Mouse (Mus musculus): Measurements from ENCODE around the gene Rassf9.

The Rassf9 gene

DNA sequence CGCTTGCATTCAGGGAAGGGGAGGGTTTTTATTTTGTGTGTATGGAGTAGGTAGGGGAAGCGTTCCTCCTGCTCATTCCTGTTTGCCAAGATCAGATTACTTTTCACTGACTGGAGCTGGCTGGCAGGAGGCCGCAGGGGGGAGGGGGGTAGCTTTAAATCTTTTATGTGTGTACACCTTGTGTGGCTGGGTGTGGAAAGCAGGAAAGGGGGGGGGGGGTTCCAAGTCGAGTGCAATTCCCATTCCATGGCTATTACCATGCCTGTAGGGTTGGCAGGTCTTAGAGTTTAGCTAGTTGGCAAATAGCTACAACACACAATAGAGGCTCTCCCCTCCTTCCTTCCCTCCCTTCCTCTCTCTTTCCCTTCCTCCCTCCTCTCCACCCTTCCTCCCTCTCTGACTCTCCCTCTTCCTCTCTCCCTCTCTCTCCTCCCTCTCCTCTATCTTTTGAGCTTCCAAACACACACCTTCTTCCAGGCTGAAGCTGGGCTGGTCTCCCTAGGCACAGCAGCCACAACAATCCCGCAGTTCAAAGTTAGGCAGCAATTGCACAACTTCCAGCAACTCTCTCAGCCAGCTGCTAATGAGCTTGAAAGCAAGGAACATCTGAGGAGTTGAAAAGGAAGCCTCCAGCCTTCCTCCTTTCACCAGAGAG, at the start of gene Rassf9:
Gene Rassf9 (plus strand): TSS at position 416 of the 655 bp plus-strand sequence.
- ATAC-seq (ENCODE audit: insufficient number of reproducible peaks, low FRiP score, low TSS enrichment) = no peak

- ATAC-seq (ENCODE audit: insufficient number of reproducible peaks, low FRiP score, low TSS enrichment) = no peak
These were observed 42.6 kb upstream of the Rassf9 start for GRCm38 (mm10) chr10:102469412-102469811.

DNA sequence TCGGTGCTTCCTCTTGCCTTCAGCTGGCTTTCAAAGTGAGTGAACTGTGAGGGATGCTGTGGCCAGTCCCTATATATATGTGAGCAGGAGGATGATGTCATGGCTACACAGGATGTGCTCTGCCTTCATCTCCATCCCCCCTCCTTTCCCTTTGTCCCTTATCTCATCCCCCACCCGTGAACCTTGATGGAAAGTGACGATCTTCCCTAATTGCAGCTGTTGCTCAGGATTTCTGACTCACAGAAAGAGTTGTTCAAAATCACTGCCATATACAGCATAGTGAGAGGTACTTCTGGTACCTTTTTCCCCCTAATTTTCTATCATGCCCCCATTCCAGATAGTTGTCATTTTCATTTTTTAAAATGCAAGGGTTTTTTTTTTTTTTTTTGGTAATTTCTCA, 21.6 kb upstream of the Rassf9 start, which contains the start of gene Nts:
Gene Nts (minus strand): TSS at position 101 of the 400 bp plus-strand sequence.
- no peak for ATAC-seq (ENCODE audit: insufficient number of reproducible peaks, low FRiP score, low TSS enrichment)

DNA sequence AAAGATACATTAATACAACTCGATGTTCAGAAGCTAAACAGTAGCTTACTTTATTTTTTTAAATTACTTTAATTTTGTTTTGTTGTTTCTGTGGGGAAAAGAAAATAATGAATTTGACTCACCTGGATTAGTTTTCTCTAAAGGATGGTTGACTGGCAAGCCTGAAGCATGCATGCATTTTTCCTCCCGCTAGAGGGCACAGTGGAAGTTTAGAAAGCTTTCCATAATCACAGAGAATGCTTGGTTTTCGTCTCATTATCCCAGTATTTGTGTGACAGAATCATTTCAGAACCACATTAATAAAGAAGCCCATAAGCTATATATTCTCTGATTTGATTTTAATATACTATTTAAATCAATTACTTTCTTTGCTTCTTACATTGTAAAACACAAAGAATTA, 20.2 kb upstream of the Rassf9 start:
- no peak for ATAC-seq (ENCODE audit: insufficient number of reproducible peaks, low FRiP score, low TSS enrichment)

GRCm38 (mm10) chr10:102498754-102499153, 13.3 kb upstream of the Rassf9 start:
- no peak for ATAC-seq (ENCODE audit: insufficient number of reproducible peaks, low FRiP score, low TSS enrichment)

GRCm38 (mm10) chr10:102507386-102507785, 4.6 kb upstream of the Rassf9 start:
- ATAC-seq (ENCODE audit: insufficient number of reproducible peaks, low FRiP score, low TSS enrichment) = no peak

DNA sequence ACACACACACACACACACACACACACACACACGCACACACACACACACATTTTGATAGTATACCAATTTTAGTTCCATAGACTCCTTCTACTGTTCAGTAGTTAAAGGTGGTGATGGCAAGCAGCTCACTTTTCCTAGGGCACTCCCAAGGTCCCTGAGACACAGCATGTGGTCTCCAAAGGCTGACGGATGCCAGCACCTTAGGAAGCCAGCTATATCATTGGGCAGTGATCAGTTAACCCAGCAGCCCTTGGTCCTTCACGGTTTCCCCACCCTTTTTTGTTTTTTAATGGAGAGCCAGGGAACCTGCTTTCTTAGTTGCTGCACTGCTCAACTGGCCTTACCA, 588 bp upstream of the Rassf9 start:
- no peak for ATAC-seq (ENCODE audit: insufficient number of reproducible peaks, low FRiP score, low TSS enrichment)

DNA sequence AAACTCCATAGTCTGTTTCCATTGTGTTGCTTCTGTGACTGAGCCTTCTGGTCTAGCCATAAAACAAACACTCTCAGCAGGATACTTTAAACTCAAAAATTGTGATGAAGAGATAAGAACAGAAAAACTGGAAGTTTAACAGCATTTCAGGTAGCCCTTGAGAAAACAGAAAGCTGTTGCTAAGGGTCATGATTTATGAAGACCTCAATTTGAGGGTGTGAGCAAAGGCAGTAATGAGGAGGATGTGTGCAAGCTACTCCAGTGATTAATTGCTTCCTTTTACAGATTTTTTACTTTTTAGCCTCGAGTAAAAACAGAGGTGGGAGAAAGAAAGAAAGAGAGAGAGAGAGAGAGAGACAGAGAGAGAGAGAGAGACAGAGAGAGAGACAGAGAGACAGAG, 2.1 kb downstream of the Rassf9 start:
- no peak for ATAC-seq (ENCODE audit: insufficient number of reproducible peaks, low FRiP score, low TSS enrichment)

DNA sequence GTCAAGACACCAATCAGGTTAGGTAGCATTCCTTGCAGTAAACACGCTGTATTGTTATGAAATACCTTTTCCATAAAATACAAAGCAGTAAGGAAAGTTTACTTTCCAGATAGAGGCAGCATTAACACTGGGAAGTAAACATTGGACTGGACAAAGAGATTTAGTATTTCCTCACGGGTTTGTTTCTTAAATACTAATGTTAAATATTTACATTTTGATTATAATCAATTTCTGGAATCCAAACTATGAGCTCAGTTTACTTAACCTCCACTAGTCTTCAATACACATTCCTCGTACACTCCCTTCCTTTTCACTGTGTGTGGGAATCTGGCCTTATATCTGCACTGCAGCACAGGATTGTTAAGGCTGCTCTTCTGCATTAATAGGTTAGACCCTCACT, 15.9 kb downstream of the Rassf9 start:
- no peak for ATAC-seq (ENCODE audit: insufficient number of reproducible peaks, low FRiP score, low TSS enrichment)

DNA sequence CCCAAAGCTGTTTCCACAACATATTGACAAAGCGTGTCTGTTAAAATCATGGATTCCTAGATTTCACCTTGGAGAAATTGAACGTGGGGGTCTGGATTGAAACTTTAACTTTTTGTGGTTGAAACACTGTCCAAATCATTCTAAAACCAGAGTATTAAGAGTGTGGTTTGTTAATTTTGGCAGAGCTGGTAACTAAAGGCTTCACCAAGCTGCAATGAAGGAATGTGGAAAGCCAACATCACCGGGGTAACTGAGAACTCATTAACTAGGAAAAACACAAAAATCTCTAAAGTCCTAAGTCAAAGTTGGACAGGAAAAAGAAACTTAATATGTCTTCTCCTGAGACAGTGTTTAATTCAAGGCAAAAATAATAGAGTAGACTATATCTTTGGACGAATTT, 41.9 kb downstream of the Rassf9 start:
- ATAC-seq (ENCODE audit: insufficient number of reproducible peaks, low FRiP score, low TSS enrichment) = no peak

DNA sequence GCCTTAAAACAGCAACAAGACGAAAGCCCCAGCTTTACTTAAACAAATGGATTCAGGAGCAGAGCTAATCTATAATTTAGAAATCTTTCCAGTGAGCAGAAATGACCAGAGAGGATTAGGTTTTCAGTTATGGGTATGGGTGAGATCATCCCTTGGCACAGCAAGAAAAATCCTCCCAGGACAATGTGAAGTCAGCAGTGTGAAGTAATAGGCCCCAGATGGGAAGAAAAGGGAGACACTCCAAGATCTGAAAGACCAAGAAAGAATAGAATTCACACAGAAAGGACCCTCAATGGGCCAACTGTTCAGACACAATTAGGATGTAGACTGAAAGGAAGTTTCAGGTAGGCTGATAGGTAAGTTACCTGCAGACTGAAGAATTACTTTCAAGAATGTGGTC, 50.5 kb downstream of the Rassf9 start:
- no peak for ATAC-seq (ENCODE audit: insufficient number of reproducible peaks, low FRiP score, low TSS enrichment)

- no peak for ATAC-seq (ENCODE audit: insufficient number of reproducible peaks, low FRiP score, low TSS enrichment)
These were observed 65.9 kb downstream of the Rassf9 start for GRCm38 (mm10) chr10:102577970-102578369.

- no peak for ATAC-seq (ENCODE audit: insufficient number of reproducible peaks, low FRiP score, low TSS enrichment)
These were observed 82.3 kb downstream of the Rassf9 start for GRCm38 (mm10) chr10:102594306-102594705.

Measured in cerebellum, adult (tissue).